Mouse (Mus musculus): ENCODE data around the gene Rgs9. TPM values are rescaled to one million over a fixed set of nuclear protein-coding genes. Genes with fewer than 3 reads are reported as not detected.

Rgs9 gene
- total RNA-seq, 4 experiments from 2014 or later, result 12.2 to 16.5 (median 14.7) TPM

DNA sequence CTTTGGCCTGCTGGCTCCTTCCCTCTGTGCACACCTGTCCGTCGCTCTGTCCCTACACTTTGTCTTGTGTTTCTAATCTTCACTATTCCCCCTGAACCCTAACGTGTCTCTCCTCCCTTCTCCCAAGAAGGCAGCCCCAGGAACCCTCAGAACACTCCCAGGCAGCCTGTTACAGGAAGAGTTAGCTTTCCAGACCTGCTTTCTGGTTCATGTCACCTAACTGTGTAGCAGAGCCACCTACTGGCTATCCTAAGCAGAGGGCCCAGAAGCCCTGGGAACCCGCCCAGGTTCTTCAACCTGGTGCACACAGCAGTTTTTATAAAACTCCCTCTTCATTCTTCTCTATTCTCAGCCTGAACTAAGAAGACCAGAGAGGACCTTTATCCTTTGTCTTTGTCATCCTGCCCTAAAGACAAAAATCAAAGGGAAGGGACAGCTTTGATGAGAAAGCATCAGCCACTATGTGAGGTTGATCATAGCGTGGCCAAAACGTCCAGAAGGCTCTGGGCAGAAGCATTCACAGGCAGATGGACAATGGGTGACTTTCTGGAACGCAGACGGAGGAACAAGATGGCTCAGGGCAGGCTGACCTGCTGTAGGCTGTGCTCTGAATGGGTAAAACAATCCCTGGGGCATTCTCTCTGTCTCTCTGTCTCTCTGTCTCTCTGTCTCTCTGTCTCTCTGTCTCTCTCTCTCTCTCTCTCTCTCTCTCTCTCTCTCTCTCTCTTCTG, 119.0 kb downstream of the Rgs9 start:
- peak; percentile 21 to 54 for DNase-seq (ENCODE audit: low spot score in 2 of 2)

DNA sequence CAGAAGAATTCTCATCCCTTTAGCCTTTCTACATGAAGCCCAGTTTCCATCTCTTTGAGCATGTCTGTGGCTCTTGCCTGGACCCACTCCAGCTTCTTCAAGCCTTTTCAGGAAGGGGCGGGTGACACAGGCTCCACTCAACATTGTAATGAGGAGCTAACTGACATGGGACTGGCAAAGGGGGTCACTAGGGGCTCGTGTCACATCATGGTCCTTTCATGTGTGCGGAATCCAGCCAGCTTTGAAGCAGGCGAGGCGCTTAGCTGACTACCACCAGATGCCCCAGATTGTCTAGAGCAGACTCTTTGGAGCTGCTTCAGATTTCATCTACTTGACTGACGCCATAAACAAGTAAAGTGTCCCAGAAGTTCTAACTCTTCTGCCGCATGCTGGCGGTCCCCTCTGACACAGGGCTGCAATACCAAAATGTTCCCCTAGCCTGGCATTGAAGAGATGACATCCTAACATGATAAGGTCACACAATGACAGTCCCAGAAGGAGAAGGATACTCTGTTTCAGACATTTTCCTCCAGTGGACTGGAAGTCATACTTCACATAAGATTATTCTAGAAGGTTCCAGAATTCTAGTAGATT, 122.5 kb downstream of the Rgs9 start:
- no peak for DNase-seq (ENCODE audit: low spot score in 2 of 2)

Other genes starting within 250 kb of the Rgs9 start
- gene E030025P04Rik, start 153.8 kb downstream of the Rgs9 start, total RNA-seq (2022), result not detected
- gene Gna13, start 64.7 kb upstream of the Rgs9 start, total RNA-seq (2022), result 10 to 100 TPM; 56.4 to 69.6 (median 63.0) TPM
- not detected for gene 9930022D16Rik, start 115.8 kb upstream of the Rgs9 start, total RNA-seq (2022)
- 10 to 100 TPM; 48.6 to 68.6 (median 55.6) TPM for gene Amz2, start 127.8 kb upstream of the Rgs9 start, total RNA-seq (2022)
- 10 to 100 TPM; 14.1 to 22.3 (median 19.7) TPM for gene Arsg, start 175.2 kb upstream of the Rgs9 start, total RNA-seq (2022)
- 10 to 100 TPM in 2 of 4 experiments, 1 to 10 TPM in 2; 6.6 to 11.5 (median 10.3) TPM for gene Slc16a6, start 175.5 kb upstream of the Rgs9 start, total RNA-seq (2022)